Mouse (Mus musculus): Measurements from ENCODE around the gene Ift43. TPM values are rescaled to one million over a fixed set of nuclear protein-coding genes. Genes with fewer than 3 reads are reported as not detected.
A peak's percentile ranks its signal among the peaks of the same experiment; 100 is the strongest.

Ift43 gene
- polyA plus RNA-seq, 1 experiment from 2014 or later, result 66.7 TPM

DNA sequence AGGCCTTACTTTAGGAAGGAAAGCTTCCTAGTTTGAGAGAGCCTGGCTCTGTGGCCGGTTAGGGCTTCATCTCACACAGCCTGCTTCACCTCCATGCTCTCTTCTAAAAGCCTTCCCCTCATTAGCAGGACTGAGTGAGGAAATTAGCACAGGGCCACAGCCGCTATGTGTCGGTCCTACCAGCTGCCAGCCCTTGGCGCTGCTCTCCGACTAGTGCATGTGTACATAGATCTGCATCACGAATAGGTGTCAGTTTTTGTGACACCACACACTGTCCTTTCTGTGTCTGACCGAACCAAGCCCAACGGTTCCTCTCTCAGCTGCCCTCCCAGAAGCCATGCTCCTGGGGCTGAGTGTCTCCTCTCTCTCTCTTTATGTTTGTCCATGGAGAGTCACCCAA is 74.8 kb downstream of the Ift43 start:
- WGBS, result 85% methylated on average over 8 of the region's 8 CpGs
- Histone ChIP-seq H3K27me3 (replicated peaks; ENCODE audit: control insufficient read depth, insufficient read depth, low read length) (no peaks in the 10 kb centered on the region), H3K9ac (ENCODE audit: low read depth, low read length) (no peak overlapping the region), H3K9me3 (ENCODE audit: control insufficient read depth, low read length) (no peaks in the 10 kb centered on the region), H3K27ac (ENCODE audit: low read length) (no peak overlapping the region), H3K4me3 (ENCODE audit: low read length) (no peak overlapping the region), H3K4me1 (ENCODE audit: control insufficient read depth, insufficient read depth, low read length) (peaks cover 13% of the 10 kb centered on the region), H3K4me2 (ENCODE audit: low read depth, low read length) (no peak overlapping the region), H3K36me3 (ENCODE audit: control insufficient read depth, insufficient read depth, low read length) (no peaks in the 10 kb centered on the region)
- ATAC-seq, result no peak

GRCm38 (mm10) chr12:86157894-86158444 is 75.6 kb downstream of the Ift43 start:
- peak; percentile 73 for ATAC-seq
- H3K9me3 ChIP-seq (ENCODE audit: control insufficient read depth, low read length), result no peaks in the 10 kb centered on the region
- WGBS, result 23% methylated on average over 8 of the region's 8 CpGs
- H3K36me3 ChIP-seq (ENCODE audit: control insufficient read depth, insufficient read depth, low read length), result no peaks in the 10 kb centered on the region
- no peak overlapping the region for H3K9ac ChIP-seq (ENCODE audit: low read depth, low read length)
- peaks cover 13% of the 10 kb centered on the region for H3K4me1 ChIP-seq (ENCODE audit: control insufficient read depth, insufficient read depth, low read length)
- 0 out of 2 replicates have a peak overlapping the region, but pooled peaks have one; percentile 12 for H3K4me2 ChIP-seq (ENCODE audit: low read depth, low read length)
- no peak overlapping the region for H3K4me3 ChIP-seq (ENCODE audit: low read length)
- no peaks in the 10 kb centered on the region for H3K27me3 ChIP-seq (replicated peaks; ENCODE audit: control insufficient read depth, insufficient read depth, low read length)
- H3K27ac ChIP-seq (ENCODE audit: low read length), result peak overlapping the region; percentile 28; the same call in 1 of the 2 replicates

DNA sequence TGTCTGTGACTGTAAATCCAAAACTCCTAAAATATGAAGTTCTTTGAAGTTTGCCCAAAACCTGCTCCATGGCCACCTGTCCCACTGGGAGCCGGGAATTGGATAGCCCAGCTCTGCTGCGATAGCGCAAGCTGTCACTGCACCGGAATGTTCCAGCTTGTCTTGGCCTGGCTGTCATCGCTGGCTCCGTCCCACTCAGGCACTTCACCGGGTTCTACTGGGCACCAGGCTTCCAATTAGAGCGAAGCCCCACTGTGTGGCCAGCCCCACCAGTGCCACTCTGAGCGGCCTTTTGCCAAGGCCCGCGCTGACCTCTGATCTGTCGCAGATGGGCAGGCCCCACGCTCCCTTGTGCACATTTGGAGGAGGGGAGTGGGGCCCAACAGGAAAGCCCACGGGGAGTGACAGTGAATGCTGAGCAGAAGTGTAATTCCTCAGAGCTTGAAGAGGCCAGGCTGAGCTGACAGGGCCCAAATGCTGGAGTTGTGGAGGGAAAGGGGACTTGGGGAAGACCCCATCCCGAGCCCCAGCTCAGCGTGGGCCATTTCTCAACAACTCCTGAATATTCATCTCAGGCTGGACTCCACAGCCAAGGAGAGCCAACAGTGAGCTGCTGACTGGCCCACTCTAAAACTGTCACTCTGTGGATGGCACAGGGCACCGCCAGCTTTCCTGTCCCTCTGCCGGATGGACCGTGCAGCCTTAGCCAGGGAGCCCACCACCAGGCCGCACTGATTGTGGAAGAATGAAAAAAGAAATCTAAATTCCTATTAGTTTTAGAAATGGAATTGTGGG is 76.5 kb downstream of the Ift43 start:
- H3K36me3 ChIP-seq (ENCODE audit: control insufficient read depth, insufficient read depth, low read length), result no peaks in the 10 kb centered on the region
- no peak overlapping the region for H3K4me2 ChIP-seq (ENCODE audit: low read depth, low read length)
- no peak overlapping the region for H3K9ac ChIP-seq (ENCODE audit: low read depth, low read length)
- ATAC-seq, result no peak
- WGBS, result 83% methylated on average over 20 of the region's 20 CpGs
- peaks cover 13% of the 10 kb centered on the region for H3K4me1 ChIP-seq (ENCODE audit: control insufficient read depth, insufficient read depth, low read length)
- no peaks in the 10 kb centered on the region for H3K27me3 ChIP-seq (replicated peaks; ENCODE audit: control insufficient read depth, insufficient read depth, low read length)
- H3K4me3 ChIP-seq (ENCODE audit: low read length), result no peak overlapping the region
- H3K27ac ChIP-seq (ENCODE audit: low read length), result no peak overlapping the region
- no peaks in the 10 kb centered on the region for H3K9me3 ChIP-seq (ENCODE audit: control insufficient read depth, low read length)

GRCm38 (mm10) chr12:86161436-86161835 is 79.1 kb downstream of the Ift43 start:
- 93% methylated on average over 6 of the region's 6 CpGs for WGBS
- Histone ChIP-seq H3K4me3 (ENCODE audit: low read length) (no peak overlapping the region), H3K4me2 (ENCODE audit: low read depth, low read length) (no peak overlapping the region)

GRCm38 (mm10) chr12:86161942-86162341 is 79.6 kb downstream of the Ift43 start:
- Histone ChIP-seq H3K9me3 (ENCODE audit: control insufficient read depth, low read length) (no peaks in the 10 kb centered on the region), H3K4me3 (ENCODE audit: low read length) (no peak overlapping the region), H3K9ac (ENCODE audit: low read depth, low read length) (no peak overlapping the region), H3K4me2 (ENCODE audit: low read depth, low read length) (no peak overlapping the region), H3K36me3 (ENCODE audit: control insufficient read depth, insufficient read depth, low read length) (no peaks in the 10 kb centered on the region), H3K27me3 (replicated peaks; ENCODE audit: control insufficient read depth, insufficient read depth, low read length) (no peaks in the 10 kb centered on the region), H3K27ac (ENCODE audit: low read length) (no peak overlapping the region), H3K4me1 (ENCODE audit: control insufficient read depth, insufficient read depth, low read length) (peaks cover 9% of the 10 kb centered on the region)
- WGBS, result 88% methylated on average over 5 of the region's 5 CpGs
- ATAC-seq, result no peak

More at GRCm38 (mm10) chr12:86161436-86161835, 79.1 kb downstream of the Ift43 start:
- Histone ChIP-seq H3K27ac (ENCODE audit: low read length) (no peak overlapping the region), H3K27me3 (replicated peaks; ENCODE audit: control insufficient read depth, insufficient read depth, low read length) (no peaks in the 10 kb centered on the region), H3K36me3 (ENCODE audit: control insufficient read depth, insufficient read depth, low read length) (no peaks in the 10 kb centered on the region), H3K9ac (ENCODE audit: low read depth, low read length) (no peak overlapping the region), H3K4me1 (ENCODE audit: control insufficient read depth, insufficient read depth, low read length) (peaks cover 9% of the 10 kb centered on the region), H3K9me3 (ENCODE audit: control insufficient read depth, low read length) (no peaks in the 10 kb centered on the region)
- no peak for ATAC-seq

DNA sequence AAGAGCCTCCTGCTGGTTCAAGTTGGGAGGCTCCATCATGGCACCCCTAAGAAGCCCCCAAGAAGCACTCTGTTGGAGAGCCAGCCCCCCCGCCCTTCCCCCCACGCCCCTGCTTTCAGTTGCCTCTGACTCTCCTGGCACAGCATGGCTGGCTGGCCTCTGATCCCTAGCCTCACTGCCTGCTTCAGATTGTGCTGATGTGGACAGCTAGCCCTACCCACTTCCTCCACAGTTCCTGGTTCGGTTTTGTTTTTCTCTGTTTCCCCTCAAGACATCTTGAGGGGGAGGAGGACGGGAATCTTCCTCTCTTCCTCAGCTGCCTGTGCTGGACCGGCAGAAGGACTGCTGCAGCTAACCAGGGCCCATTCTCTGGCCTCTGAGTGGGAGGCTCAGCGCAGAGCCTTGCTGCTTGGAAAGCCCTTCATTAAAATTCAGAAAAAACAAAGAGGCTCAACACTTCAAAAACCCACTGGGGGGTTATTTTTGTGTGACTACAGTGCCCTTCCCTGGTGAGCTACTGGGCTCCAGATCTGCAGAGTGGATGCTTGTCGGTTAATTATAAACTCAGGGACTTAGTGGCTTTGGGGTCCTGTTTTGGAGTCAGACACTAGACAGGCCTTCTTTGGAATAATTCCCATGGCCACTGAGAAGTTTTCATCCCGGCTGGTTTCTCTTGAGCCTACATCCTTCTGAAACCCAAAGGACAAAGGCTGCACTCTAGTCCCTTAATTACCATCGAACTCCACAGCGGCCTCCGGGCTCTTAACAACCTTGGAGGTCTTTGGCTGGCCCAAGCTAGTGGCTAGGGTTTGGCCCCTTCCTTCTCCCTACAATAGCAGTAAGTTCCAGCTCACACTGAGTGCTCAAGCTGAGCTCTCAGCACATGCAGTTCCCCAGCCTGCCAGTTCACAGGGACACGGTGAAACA is 80.8 kb downstream of the Ift43 start:
- no peak overlapping the region for H3K27ac ChIP-seq (ENCODE audit: low read length)
- ATAC-seq, result 0 out of 2 replicates have a peak, but pooled peaks have one; percentile 21
- no peak overlapping the region for H3K4me3 ChIP-seq (ENCODE audit: low read length)
- 38% methylated on average over 12 of the region's 12 CpGs for WGBS
- H3K27me3 ChIP-seq (replicated peaks; ENCODE audit: control insufficient read depth, insufficient read depth, low read length), result no peaks in the 10 kb centered on the region
- no peak overlapping the region for H3K9ac ChIP-seq (ENCODE audit: low read depth, low read length)
- H3K4me2 ChIP-seq (ENCODE audit: low read depth, low read length), result no peak overlapping the region
- H3K4me1 ChIP-seq (ENCODE audit: control insufficient read depth, insufficient read depth, low read length), result peaks cover 2% of the 10 kb centered on the region; the same call in 1 of the 2 replicates
- H3K9me3 ChIP-seq (ENCODE audit: control insufficient read depth, low read length), result no peaks in the 10 kb centered on the region
- no peaks in the 10 kb centered on the region for H3K36me3 ChIP-seq (ENCODE audit: control insufficient read depth, insufficient read depth, low read length)

- Histone ChIP-seq H3K27ac (ENCODE audit: low read length) (no peak overlapping the region), H3K4me2 (ENCODE audit: low read depth, low read length) (no peak overlapping the region), H3K27me3 (replicated peaks; ENCODE audit: control insufficient read depth, insufficient read depth, low read length) (no peaks in the 10 kb centered on the region), H3K4me3 (ENCODE audit: low read length) (no peak overlapping the region), H3K9ac (ENCODE audit: low read depth, low read length) (no peak overlapping the region), H3K9me3 (ENCODE audit: control insufficient read depth, low read length) (no peaks in the 10 kb centered on the region), H3K4me1 (ENCODE audit: control insufficient read depth, insufficient read depth, low read length) (no peaks in the 10 kb centered on the region), H3K36me3 (ENCODE audit: control insufficient read depth, insufficient read depth, low read length) (no peaks in the 10 kb centered on the region)
- no peak for ATAC-seq
- WGBS, result 50% methylated on average over 2 of the region's 2 CpGs
Measured at GRCm38 (mm10) chr12:86166244-86166643, 83.9 kb downstream of the Ift43 start.

GRCm38 (mm10) chr12:86167075-86167474 is 84.7 kb downstream of the Ift43 start:
- Histone ChIP-seq H3K27ac (ENCODE audit: low read length) (no peak overlapping the region), H3K36me3 (ENCODE audit: control insufficient read depth, insufficient read depth, low read length) (no peaks in the 10 kb centered on the region), H3K27me3 (replicated peaks; ENCODE audit: control insufficient read depth, insufficient read depth, low read length) (no peaks in the 10 kb centered on the region), H3K4me3 (ENCODE audit: low read length) (no peak overlapping the region), H3K9me3 (ENCODE audit: control insufficient read depth, low read length) (no peaks in the 10 kb centered on the region), H3K4me2 (ENCODE audit: low read depth, low read length) (no peak overlapping the region), H3K4me1 (ENCODE audit: control insufficient read depth, insufficient read depth, low read length) (no peaks in the 10 kb centered on the region), H3K9ac (ENCODE audit: low read depth, low read length) (no peak overlapping the region)
- 42% methylated on average over 9 of the region's 9 CpGs for WGBS
- ATAC-seq, result no peak

DNA sequence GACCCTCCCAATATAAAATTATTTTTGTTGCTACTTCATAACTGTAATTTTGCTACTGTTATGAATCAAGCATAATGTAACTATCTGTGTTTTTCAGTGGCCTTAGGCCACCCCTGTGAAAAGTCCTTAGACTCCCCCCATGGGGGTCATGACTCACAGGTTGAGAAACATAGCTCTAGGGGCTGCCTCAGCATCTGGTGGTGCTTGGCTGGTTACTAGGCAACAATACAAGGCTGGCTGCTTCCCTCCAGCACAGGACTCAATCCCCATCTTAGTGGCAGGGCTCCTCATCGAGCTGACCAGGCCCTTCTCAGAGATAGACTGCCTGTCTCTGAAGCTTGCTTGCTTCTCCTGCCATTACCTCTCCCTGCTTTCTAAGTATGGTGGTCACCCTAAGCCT is 86.4 kb downstream of the Ift43 start:
- WGBS, result 27% methylated on average over 1 of the region's 1 CpGs
- Histone ChIP-seq H3K27me3 (replicated peaks; ENCODE audit: control insufficient read depth, insufficient read depth, low read length) (no peaks in the 10 kb centered on the region), H3K36me3 (ENCODE audit: control insufficient read depth, insufficient read depth, low read length) (no peaks in the 10 kb centered on the region)

More for the DNA sequence above, 86.4 kb downstream of the Ift43 start:
- Histone ChIP-seq H3K4me3 (ENCODE audit: low read length) (no peak overlapping the region), H3K27ac (ENCODE audit: low read length) (no peak overlapping the region), H3K4me2 (ENCODE audit: low read depth, low read length) (no peak overlapping the region), H3K9ac (ENCODE audit: low read depth, low read length) (no peak overlapping the region), H3K4me1 (ENCODE audit: control insufficient read depth, insufficient read depth, low read length) (no peaks in the 10 kb centered on the region), H3K9me3 (ENCODE audit: control insufficient read depth, low read length) (no peaks in the 10 kb centered on the region)
- ATAC-seq, result no peak

Data from intestine, embryonic 16.5 days (tissue).